Mouse (Mus musculus): ENCODE measurements around the gene Gtsf2.

Gene Gtsf2

GRCm38 (mm10) chr15:103393577-103393976, 54.7 kb downstream of the Gtsf2 start:
- no peak for DNase-seq (ENCODE audit: low read depth, low spot score)

All from ES-CJ7 (cell line).